Mouse (Mus musculus) adrenal gland, postnatal 10 days (tissue): ENCODE data around the gene Gnptab. TPM values are rescaled to one million over a fixed set of nuclear protein-coding genes. Genes with fewer than 3 reads are reported as not detected.
A peak's percentile ranks its signal among the peaks of the same experiment; 100 is the strongest.
"Not testable (repeated sequence)": the region's sequence is repeated elsewhere in the genome, so short reads cannot be mapped to it uniquely, and the experiment has no call there.

ENCODE experiments used
- DNase-seq: peaks from one replicate; pipeline ENCODE4 v3.0.0; 2021; ENCODE audit warnings: mixed read lengths
- total RNA-seq, 2 experiments: library from RNA; stranded (reverse); gene quantifications; 2 replicates each; pipeline ENCODE4 v1.2.3; 2021

Gnptab gene
- total RNA-seq, 2 experiments from 2014 or later = 20.0 to 33.8 TPM

DNA sequence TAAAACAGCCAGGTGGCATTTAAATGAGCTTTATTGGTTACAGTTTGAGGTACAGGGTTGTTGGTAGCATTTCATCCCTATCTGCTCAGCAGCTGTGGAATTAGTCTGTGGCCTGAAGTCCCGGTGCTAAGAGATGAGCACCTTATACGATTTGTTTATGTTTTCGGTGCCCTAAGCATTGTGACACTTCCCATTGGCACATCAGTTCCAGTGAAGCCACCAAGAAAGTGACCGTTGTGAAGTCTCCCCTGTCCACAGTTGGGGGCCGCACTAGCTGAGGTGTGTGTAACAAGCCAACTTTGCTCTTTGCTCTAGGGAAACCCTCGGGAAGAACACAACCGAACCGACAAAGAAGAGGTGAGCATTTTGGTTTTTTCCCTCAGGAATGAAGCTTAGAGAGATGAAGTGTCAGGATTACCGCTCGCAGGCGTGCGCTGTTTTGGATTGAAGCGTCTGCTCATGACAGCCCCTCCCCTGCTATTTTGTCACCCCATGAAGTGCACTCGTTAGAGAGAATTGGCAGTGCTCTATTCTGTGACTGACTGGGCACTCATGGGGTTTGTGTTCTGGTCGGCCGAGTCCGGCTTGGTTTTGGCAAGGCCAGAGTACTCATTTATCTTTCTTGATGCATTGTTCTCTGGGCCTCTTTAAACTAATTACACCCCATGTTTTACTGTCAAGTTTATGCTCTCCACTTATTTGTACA is 33.5 kb downstream of the Gnptab start:
- DNase-seq = no peak

- DNase-seq = no peak
These were observed 38.8 kb downstream of the Gnptab start for GRCm38 (mm10) chr10:88417686-88418085.

GRCm38 (mm10) chr10:88420141-88420541 is 41.2 kb downstream of the Gnptab start:
- DNase-seq = no peak

- no peak for DNase-seq
These were observed 41.9 kb downstream of the Gnptab start for GRCm38 (mm10) chr10:88420655-88421435.

DNA sequence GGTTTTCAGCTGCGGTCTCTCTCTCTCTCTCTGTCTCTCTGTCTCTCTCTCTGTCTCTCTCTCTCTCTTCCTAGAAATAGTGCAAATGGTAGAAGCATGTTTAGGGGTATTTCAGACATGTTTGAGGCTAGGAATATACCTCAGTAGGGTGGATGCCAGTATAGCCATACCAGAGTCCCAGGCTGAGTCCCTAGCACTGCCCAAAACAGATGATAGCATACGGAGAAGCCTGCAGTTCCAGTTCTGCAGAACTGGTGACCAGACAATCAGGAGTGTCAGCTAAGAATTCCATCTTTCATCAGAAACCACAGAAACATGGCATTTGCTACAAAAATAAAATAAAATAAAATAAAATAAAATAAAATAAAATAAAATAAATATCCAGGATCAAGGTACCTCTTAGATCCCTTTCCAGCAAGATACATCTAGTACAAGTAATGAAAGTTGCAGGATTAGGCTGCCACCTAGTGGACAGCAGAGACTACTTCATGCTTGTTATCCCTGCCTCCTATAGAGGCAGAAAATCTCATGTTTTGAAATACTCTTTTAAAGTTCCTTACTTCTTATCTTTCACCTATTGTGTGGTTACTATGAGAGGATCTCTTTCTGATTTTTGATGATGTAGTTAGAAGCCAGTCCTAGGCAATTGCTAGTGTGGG is 47.4 kb downstream of the Gnptab start:
- peak; percentile 68 for DNase-seq

- DNase-seq = no peak
These were observed 48.0 kb downstream of the Gnptab start for GRCm38 (mm10) chr10:88426896-88427295.

DNA sequence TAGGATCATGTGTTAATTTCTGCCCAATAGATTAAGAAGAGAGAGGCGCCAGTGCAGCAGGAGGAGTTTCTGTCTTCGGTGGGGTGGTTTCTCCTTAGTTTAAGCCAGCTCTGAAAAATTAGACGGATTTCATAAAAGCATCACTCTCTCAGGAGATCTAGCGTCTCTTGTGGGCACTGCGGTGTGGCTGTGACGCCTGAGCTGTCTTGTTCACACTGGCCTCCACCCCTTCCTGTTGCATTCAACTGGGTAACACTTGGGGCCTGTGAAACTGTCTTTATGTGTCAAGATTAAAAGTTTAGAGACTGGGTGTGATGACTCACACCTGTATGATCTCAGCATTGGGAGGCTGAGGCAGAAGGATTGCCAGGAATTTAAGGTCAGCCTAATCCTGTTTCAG is 49.1 kb downstream of the Gnptab start:
- no peak for DNase-seq

DNA sequence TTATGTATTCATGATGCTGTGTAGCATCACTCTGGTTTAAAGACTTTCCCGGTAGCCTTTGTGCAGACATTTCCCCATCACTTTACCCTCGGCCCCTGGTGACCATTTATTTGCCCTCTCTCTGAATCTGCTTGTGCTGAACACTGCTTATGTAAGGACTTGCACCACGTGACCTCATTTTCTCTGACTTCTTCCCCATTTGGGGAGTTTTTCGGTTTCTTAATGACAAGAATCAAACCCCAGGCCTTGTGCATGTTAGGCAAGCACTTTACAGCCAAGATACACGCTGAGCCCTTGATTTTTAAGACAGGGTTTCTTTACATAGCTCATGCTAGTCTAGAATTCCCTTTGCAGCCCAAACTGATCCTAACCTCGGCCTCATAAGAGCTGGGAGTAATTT is 62.3 kb downstream of the Gnptab start:
- DNase-seq = peak; percentile 35

DNA sequence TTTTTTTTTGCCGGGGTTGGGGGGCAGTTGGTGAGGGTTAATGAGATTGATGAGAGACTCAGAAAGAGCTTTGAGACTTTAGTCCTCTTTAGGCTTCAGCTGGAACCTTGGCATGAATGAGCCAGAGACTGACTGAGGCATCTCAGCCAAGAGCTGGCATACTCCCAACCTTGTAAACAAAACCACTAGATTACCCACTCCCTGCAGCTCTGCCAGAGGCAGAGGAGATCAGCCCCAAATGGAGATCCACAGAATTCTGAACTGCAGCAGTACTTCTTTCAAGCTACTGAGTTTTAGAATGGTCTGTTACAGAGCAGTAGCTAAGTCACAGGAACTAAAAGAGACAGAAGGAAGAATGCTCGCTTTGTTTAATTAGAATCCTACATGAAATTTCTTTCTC is 72.3 kb downstream of the Gnptab start:
- DNase-seq = peak; percentile 67

- DNase-seq = no peak
These were observed 73.1 kb downstream of the Gnptab start for GRCm38 (mm10) chr10:88451990-88452389.

DNA sequence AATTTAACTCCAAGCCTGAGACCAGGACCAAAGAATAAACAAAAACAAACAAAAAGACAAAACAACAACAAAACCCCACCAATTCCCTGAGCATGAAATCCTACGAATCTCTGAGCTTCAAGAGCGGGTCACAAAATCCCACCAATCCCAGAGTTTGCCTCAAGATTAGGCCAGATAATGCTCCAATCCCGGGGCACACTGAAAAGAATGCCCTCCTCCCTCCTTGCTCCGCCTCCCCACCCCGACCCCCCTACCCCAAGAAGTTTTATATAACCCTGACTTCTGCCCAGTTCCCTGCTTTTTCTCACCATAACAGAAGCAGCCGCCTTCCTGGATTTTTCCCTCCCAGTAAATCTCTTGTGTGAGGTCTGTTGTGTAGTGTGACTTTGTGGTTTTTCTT is 78.9 kb downstream of the Gnptab start:
- no peak for DNase-seq

GRCm38 (mm10) chr10:88459502-88459992 is 80.6 kb downstream of the Gnptab start, which contains the start of gene Sycp3:
Sycp3 (plus strand) TSS chr10:88459569.
- no peak for DNase-seq

GRCm38 (mm10) chr10:88460122-88460820 is 81.3 kb downstream of the Gnptab start:
- no peak for DNase-seq

- not testable (repeated sequence) for DNase-seq
These were observed 103.9 kb downstream of the Gnptab start for GRCm38 (mm10) chr10:88482866-88483265.

DNA sequence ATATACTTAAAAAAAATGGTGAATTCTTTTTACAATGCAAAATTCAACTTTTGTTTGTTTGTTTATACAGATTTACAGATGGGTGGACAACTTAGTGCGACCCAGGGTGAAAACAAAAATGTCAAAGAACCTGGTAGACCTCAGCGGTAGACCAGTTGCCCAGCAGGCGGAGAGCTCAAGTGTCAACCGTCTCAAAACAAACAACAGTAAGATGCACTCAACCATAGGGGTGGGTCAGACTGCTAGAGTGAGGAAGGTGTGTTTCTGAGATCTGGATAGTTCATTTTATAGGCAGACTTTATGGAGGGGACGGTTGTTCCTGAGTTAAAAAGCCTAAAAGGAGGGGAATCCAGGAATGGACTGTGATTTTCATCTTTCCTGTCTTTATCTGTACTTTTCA is 109.7 kb downstream of the Gnptab start:
- no peak for DNase-seq

GRCm38 (mm10) chr10:88491632-88492031 is 112.7 kb downstream of the Gnptab start:
- no peak for DNase-seq

DNA sequence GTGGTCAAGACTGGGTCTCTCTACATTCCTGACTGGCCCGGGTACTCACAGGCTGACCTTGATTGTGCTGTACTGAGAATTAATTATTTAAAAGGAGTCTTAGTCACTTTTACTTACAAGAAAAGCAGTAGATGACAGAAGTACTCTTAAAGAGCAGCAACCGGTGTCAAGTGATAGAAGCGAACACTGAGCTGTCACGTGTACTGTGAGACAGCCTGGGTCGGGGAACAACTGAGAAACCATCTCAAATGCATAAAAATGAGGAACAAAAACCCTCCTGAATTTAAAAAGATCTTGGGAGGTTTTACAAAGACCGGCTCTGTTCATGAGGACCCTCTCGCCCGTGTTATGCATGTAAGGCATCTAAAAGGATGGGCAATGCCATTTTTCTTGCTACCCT is 113.7 kb downstream of the Gnptab start:
- DNase-seq = no peak

DNA sequence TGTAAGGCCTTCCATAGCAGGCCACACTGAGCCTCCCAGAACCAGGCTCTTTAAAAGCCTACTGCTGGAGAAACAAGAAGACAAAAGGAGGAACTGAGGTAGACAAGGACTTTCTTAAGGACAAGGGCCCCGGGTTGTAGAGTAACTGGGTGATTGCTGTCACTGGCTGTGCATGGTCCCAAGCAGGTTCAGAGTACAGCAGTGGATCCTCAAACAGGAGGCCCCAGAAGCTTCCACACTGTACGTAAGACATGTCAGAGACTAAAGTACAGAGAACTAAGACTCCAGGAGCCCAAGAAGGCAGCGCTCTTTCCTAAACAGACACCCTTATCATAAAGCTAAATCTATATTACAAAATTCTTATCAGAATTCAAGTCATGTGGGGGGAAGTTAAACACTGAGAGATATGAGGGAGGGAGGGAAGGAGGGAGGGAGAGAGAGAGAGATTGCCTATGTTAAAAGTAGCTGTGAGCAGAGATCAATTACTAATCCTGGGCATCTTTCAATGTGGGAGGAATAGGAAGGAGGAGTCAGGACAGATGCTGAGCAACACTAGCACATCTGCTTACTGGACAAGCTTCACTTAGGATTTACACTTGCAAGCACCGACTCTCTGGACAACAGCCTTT is 116.1 kb downstream of the Gnptab start:
- DNase-seq = no peak
